Mouse (Mus musculus) layer of hippocampus, adult 9-11 months (tissue): Measurements from ENCODE around the gene Dyrk1b.
"Not testable (repeated sequence)": the region's sequence is repeated elsewhere in the genome, so short reads cannot be mapped to it uniquely, and the experiment has no call there.

ENCODE experiments used
- DNase-seq: peaks from one replicate; pipeline ENCODE4 v3.0.0; 2022

Gene Dyrk1b

DNA sequence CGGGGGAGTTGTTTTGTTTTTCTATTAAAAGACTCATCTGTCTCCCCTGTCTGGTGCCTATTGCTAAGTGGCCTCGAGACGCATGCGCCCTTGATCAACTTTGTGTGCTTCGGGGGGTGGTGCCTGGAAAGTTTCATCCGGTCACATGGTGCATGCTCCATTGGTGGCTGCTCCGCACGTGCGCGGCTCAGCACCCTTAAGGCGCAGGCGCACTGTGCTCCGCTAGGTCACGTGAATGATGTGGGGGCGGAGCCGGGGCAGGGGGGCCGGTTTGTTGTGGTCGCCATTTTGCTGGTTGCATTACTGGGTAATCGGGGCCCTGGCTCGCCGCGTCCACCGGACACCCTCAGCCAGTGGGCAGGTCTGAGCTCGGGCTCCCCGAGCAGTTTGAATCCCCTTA lies at the start of gene Dyrk1b:
Gene Dyrk1b (plus strand): TSS at position 242 of the 400 bp plus-strand sequence.
- peak; percentile 99 for DNase-seq

- no peak for DNase-seq
Observed at GRCm38 (mm10) chr7:28137613-28138012, 41.7 kb upstream of the Dyrk1b start.

DNA sequence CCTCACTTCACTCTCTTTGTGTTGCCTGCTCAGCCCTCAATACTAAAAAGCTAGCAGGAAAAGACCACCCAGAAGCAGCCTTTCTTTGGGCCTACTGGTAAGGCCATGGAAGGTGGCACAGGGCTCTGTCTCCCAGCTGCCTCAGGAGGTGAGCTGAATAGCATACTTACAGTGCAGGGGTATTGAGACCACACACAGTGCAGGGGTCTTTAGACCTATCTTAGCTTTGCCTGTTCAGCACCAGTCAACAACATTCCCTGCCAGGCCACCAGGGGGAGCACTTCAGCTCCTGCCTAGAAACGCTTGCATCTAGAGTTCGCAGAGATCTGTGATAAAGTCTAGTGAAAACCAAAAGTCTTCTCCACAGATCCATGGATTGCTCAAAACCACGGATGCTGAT lies 31.0 kb upstream of the Dyrk1b start:
- peak; percentile 24 for DNase-seq

- no peak for DNase-seq
Observed at GRCm38 (mm10) chr7:28149841-28150240, 29.4 kb upstream of the Dyrk1b start.

DNA sequence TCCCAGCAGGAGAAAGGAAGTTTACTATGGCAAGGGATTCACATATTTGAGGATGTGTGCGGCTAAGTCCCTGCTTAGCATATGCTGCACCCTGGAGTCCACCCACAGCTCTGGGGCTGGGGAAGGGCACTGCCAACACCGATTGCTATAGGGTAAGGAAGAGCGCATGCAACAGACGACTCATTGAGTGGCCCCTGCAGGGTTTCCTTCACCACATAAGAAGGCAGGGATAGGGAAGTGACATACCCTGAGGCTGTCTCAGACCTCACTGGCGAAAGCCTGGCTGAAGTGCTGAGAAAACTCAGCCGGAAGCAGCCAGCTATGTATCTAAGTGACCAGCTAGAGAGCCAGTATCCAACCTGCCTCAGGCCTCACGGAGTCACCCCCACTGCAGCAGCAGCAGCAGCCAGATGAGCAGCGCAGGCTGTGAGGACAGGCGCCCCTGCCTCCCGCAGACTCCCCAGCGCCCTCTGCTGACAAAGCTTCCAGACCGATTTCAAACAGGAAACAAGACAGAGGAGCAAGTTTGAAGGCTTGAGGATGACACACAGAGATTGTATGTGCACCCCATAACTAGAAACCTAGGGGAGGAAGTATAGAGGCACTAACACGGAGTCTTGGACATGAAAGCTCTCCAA lies 27.6 kb upstream of the Dyrk1b start:
- DNase-seq, result no peak

DNA sequence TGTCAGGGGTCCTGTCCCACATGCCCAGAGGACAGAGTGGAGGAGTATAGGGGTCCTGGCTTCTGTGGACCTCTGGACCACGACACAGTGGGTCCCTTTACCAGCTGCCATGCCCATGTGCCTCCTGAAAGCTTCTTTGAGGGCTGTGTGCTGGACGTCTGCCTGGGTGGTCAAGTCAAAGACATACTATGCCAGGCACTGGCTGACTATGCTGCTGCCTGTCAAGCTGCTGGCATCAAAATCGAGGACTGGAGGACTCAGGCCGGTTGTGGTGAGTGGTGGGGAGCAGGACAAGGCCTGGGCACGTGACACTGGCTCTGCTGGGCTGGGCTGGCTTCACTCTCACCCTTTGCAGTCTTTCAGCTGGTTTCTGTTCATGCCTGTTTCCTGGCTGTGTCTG lies 25.7 kb upstream of the Dyrk1b start:
- DNase-seq, result not testable (repeated sequence)

GRCm38 (mm10) chr7:28159292-28159691 lies 20.0 kb upstream of the Dyrk1b start:
- DNase-seq, result no peak

DNA sequence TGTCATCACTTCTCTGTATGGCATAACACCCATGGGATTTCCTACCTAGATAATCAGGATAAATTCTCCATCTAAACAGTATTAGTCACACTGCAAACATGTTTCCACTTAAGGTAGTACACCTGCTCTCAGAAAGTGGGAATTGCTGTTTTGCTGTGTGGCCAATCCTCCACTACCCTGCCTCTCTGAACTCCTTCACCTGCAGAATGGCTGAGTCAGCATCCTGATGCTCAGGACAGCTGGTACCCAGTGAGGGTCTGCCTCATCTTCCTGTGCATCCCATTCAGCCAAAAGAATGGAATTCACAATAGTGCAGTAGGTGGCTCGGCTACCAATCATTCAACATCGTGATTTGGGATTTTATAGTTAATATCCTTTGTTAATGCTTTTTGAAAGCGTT lies 19.4 kb upstream of the Dyrk1b start:
- no peak for DNase-seq

- no peak for DNase-seq
Observed at GRCm38 (mm10) chr7:28161163-28161749, 18.0 kb upstream of the Dyrk1b start.

- no peak for DNase-seq
Observed at GRCm38 (mm10) chr7:28165406-28165805, 13.9 kb upstream of the Dyrk1b start.

- peak; percentile 61 for DNase-seq
Observed at GRCm38 (mm10) chr7:28168320-28169115, 10.8 kb upstream of the Dyrk1b start.

GRCm38 (mm10) chr7:28169489-28170422 lies 9.5 kb upstream of the Dyrk1b start, which contains the start of gene Fbl:
Gene Fbl (plus strand): TSS chr7:28169710.
- DNase-seq, result peak; percentile 92

GRCm38 (mm10) chr7:28175358-28175757 lies 3.9 kb upstream of the Dyrk1b start:
- no peak for DNase-seq

DNA sequence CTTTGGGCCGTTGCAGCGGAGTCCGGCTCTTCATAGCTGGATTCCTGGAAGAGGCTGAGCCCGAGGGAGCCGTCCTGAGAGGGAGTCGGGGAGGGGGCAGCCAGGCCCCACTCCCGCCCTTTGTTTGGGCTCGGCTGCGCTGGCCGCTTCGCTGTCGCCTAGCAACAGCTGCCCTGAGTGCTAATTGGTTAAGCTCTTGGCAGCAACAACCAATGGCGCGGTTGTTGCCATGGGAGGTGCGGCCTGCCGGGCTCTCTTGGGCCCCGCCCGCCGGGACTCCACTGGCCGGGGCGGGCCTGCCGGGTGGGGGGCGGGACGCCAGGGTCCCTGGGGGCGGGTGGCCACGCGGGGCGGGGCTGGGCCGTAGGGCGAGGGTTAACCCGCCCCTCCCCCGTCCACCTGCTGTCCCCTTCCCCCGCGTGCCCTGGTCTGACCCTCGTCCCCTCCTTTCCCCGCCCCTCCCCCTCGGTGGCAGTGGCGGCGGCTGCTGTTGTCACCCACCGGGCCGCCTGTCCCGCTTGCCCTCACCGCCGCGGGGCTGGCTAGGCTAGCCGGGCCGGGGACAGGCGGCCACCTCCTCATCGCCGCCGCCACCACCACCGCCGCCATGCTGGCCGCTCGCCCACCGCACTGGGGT lies 590 bp downstream of the Dyrk1b start:
- peak; percentile 97 for DNase-seq

DNA sequence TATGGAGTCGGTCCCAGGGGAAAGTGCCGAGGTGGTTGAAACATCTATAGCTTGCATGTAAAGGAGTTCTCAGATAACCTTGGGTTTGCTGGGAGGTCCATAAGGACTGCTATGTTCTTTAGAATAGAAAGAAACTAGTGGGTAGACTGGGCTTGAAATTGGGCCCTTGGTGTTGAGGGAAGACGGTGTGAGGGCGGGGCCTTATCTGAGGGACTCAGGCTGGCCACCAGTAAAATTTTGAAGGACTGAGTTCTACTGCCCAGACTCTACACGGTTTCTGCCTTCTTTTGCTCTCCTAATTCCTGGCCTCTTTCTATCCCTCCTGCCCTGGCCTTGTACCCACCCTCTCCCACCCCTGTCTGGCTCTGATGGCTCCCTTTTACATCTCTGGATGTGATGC lies 1.6 kb downstream of the Dyrk1b start:
- DNase-seq, result no peak

- DNase-seq, result no peak
Observed at GRCm38 (mm10) chr7:28181376-28181775, 2.1 kb downstream of the Dyrk1b start.

GRCm38 (mm10) chr7:28182320-28182719 lies 3.1 kb downstream of the Dyrk1b start:
- no peak for DNase-seq

- DNase-seq, result no peak
Observed at GRCm38 (mm10) chr7:28185884-28186283, 6.6 kb downstream of the Dyrk1b start.

- DNase-seq, result no peak
Observed at GRCm38 (mm10) chr7:28186631-28187030, 7.4 kb downstream of the Dyrk1b start.

DNA sequence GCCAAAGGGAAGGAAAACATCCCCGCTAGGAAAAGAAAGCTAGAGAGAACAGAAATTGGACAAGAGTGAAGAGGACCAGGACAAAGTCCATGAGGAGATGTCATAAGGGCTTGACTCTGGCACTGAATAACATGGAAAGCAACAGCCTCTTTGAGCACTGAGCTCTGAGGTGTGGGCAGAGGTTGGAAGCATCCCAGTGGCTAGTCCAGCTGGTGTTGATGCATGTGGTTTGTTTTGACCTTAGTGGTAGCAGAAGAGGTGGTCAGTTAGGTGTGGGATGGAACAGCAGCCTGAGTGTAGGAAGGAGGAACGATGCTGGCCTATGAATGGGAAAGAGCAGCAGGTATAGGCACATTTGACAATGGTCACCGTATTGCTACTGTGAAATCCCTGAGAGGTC lies 12.2 kb downstream of the Dyrk1b start:
- DNase-seq, result no peak

- DNase-seq, result no peak
Observed at GRCm38 (mm10) chr7:28191903-28192302, 12.6 kb downstream of the Dyrk1b start.

DNA sequence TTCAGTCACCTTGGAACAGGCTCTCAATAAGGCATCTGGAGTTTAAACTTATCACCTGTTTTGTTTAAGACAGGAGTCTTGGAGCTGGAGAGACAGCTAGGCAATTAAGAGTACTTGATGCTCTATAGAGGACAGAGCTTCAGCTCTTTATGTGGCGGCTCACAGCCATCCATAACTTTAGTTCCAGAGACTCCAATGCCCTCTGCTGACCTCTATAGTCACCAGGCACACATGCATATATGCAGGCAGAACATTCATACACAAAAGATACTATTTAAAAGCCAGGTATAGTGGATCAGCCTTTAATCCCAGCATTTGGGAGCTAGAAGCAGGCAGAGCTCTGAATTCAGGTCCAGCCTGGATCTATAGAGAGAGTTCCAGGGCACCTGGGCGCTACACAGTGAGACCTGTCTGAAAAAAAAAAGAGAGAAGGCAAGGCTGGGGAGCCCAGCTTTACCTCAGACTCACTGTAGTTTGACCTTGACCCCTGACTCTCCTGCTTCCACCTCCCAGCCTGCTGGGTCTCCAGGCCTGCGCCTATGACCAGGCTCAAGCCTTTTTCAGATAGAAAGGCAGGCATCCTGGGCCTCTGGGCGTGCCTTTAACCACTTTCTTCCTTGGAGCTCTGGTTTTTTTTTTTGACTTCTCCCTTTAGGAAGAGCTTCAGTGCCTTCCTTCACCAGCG lies 16.3 kb downstream of the Dyrk1b start:
- DNase-seq, result no peak
